Mouse (Mus musculus) forebrain, embryonic 15.5 days (tissue): ENCODE data around the gene Gtdc1. TPM values are rescaled to one million over a fixed set of nuclear protein-coding genes. Genes with fewer than 3 reads are reported as not detected.

Experiments
- ATAC-seq: fragments of 200-750 bp; cut with Nextera tagmentation; replicated peaks from 2 replicates; pipeline ENCODE4 v1.8.0; 2017; ENCODE audit warnings: mild to moderate bottlenecking, moderate TSS enrichment, moderate library complexity
- H3K27ac ChIP-seq: fragments of 300-500 bp; sonication (generic); replicated peaks from 2 replicates; pipeline ENCODE4 v1.5.1; 2015; ENCODE audit warnings: mild to moderate bottlenecking, inconsistent platforms
- H3K27me3 ChIP-seq: fragments of 300-500 bp; sonication (generic); 2 replicates; pipeline ENCODE4 v1.6.1; 2015; ENCODE audit warnings: inconsistent platforms
- H3K36me3 ChIP-seq: fragments of 300-500 bp; sonication (generic); 2 replicates; pipeline ENCODE4 v1.6.1; 2015; ENCODE audit warnings: mild to moderate bottlenecking, inconsistent platforms
- H3K4me1 ChIP-seq: fragments of 300-500 bp; sonication (generic); 2 replicates; pipeline ENCODE4 v1.6.1; 2015; ENCODE audit warnings: inconsistent platforms
- H3K4me2 ChIP-seq: fragments of 300-500 bp; sonication (generic); replicated peaks from 2 replicates; pipeline ENCODE4 v1.6.1; 2015; ENCODE audit warnings: mild to moderate bottlenecking, inconsistent platforms
- H3K4me3 ChIP-seq: fragments of 300-500 bp; sonication (generic); 2 replicates; pipeline ENCODE4 v1.5.1; 2015; ENCODE audit warnings: mild to moderate bottlenecking, inconsistent platforms
- H3K9ac ChIP-seq: fragments of 300-500 bp; sonication (generic); replicated peaks from 2 replicates; pipeline ENCODE4 v1.6.1; 2015; ENCODE audit warnings: mild to moderate bottlenecking, inconsistent platforms
- H3K9me3 ChIP-seq: fragments of 300-500 bp; sonication (generic); 2 replicates; pipeline ENCODE4 v1.6.1; 2016; ENCODE audit warnings: inconsistent platforms
- WGBS: fragments of 180-500 bp; shearing (Covaris S2); methylation state at CpG from one replicate; pipeline ENCODE4 v1.1.7; 2015; ENCODE audit warnings: mixed read lengths; 5-methylcytosine and 5-hydroxymethylcytosine counted together
- polyA plus RNA-seq: library from polyadenylated mRNA; unstranded; fragments of >200 nt; fragmentation: Nextera tagmentation; extraction: Ambion mirVana; gene quantifications from 2 replicates; pipeline ENCODE4 v1.2.1, GENCODE M21; 2015

Gtdc1 gene
- polyA plus RNA-seq, 1 experiment from 2014 or later, result 35.9 TPM

- Histone ChIP-seq H3K36me3 (no peaks in the 10 kb centered on the region), H3K9ac (no peak overlapping the region), H3K9me3 (no peaks in the 10 kb centered on the region), H3K4me1 (peaks cover 13% of the 10 kb centered on the region), H3K4me2 (no peak overlapping the region), H3K4me3 (no peak overlapping the region), H3K27me3 (no peaks in the 10 kb centered on the region), H3K27ac (peak overlapping the region; percentile 78)
- WGBS, result 44% methylated on average over 16 of the region's 16 CpGs
- peak; percentile 85 for ATAC-seq
Measured at GRCm38 (mm10) chr2:44564776-44565692, 362.4 kb downstream of the Gtdc1 start.

GRCm38 (mm10) chr2:44561789-44562188 is 365.7 kb downstream of the Gtdc1 start:
- no peak overlapping the region for H3K27ac ChIP-seq
- no peaks in the 10 kb centered on the region for H3K27me3 ChIP-seq
- H3K4me1 ChIP-seq, result peaks cover 29% of the 10 kb centered on the region
- H3K4me2 ChIP-seq, result no peak overlapping the region
- H3K36me3 ChIP-seq, result no peaks in the 10 kb centered on the region
- H3K9me3 ChIP-seq, result no peaks in the 10 kb centered on the region
- H3K4me3 ChIP-seq, result no peak overlapping the region
- no peak for ATAC-seq
- 81% methylated on average over 4 of the region's 4 CpGs for WGBS
- no peak overlapping the region for H3K9ac ChIP-seq

GRCm38 (mm10) chr2:44559242-44559944 is 368.1 kb downstream of the Gtdc1 start:
- H3K4me3 ChIP-seq, result no peak overlapping the region
- H3K9ac ChIP-seq, result no peak overlapping the region
- H3K4me2 ChIP-seq, result no peak overlapping the region
- peaks cover 25% of the 10 kb centered on the region for H3K4me1 ChIP-seq
- no peaks in the 10 kb centered on the region for H3K27me3 ChIP-seq
- no peak overlapping the region for H3K27ac ChIP-seq
- ATAC-seq, result no peak
- WGBS, result 52% methylated on average over 6 of the region's 6 CpGs
- no peaks in the 10 kb centered on the region for H3K36me3 ChIP-seq
- no peaks in the 10 kb centered on the region for H3K9me3 ChIP-seq

GRCm38 (mm10) chr2:44557669-44558281 is 369.7 kb downstream of the Gtdc1 start:
- H3K4me2 ChIP-seq, result peak overlapping the region; percentile 88
- H3K9ac ChIP-seq, result no peak overlapping the region
- H3K4me1 ChIP-seq, result peaks cover 25% of the 10 kb centered on the region
- peak overlapping the region; percentile 47; the same call in 1 of the 2 replicates for H3K4me3 ChIP-seq
- no peaks in the 10 kb centered on the region for H3K27me3 ChIP-seq
- WGBS, result 50% methylated on average over 12 of the region's 12 CpGs
- H3K9me3 ChIP-seq, result no peaks in the 10 kb centered on the region
- ATAC-seq, result peak; percentile 51; the same call in 1 of the 2 replicates
- no peak overlapping the region for H3K27ac ChIP-seq
- H3K36me3 ChIP-seq, result no peaks in the 10 kb centered on the region

GRCm38 (mm10) chr2:44556861-44557592 is 370.4 kb downstream of the Gtdc1 start:
- Histone ChIP-seq H3K9me3 (no peaks in the 10 kb centered on the region), H3K4me2 (peak overlapping the region; percentile 88), H3K27me3 (no peaks in the 10 kb centered on the region), H3K36me3 (no peaks in the 10 kb centered on the region), H3K4me1 (peaks cover 25% of the 10 kb centered on the region), H3K4me3 (peak overlapping the region; percentile 47), H3K9ac (peak overlapping the region; percentile 59), H3K27ac (0 out of 2 replicates have a peak overlapping the region, but pooled peaks have one; percentile 17)
- ATAC-seq, result peak; percentile 84
- whole genome bisulfite sequencing, result under 1% methylated on average over 42 of the region's 42 CpGs

- H3K36me3 ChIP-seq, result no peaks in the 10 kb centered on the region
- H3K4me1 ChIP-seq, result peaks cover 25% of the 10 kb centered on the region
- ATAC-seq, result no peak
- no peak overlapping the region for H3K4me2 ChIP-seq
- H3K4me3 ChIP-seq, result no peak overlapping the region
- no peak overlapping the region for H3K9ac ChIP-seq
- H3K9me3 ChIP-seq, result no peaks in the 10 kb centered on the region
- H3K27ac ChIP-seq, result no peak overlapping the region
- H3K27me3 ChIP-seq, result no peaks in the 10 kb centered on the region
- WGBS, result 59% methylated on average over 3 of the region's 3 CpGs
Measured at GRCm38 (mm10) chr2:44554716-44555115, 372.7 kb downstream of the Gtdc1 start.

- Histone ChIP-seq H3K27ac (no peak overlapping the region), H3K9me3 (no peaks in the 10 kb centered on the region), H3K36me3 (no peaks in the 10 kb centered on the region), H3K4me3 (no peak overlapping the region), H3K9ac (no peak overlapping the region), H3K4me2 (no peak overlapping the region), H3K4me1 (no peaks in the 10 kb centered on the region), H3K27me3 (no peaks in the 10 kb centered on the region)
- ATAC-seq, result no peak
- WGBS, result 94% methylated on average over 6 of the region's 6 CpGs
Measured at GRCm38 (mm10) chr2:44549311-44549710, 378.1 kb downstream of the Gtdc1 start.

- ATAC-seq, result no peak
- H3K9ac ChIP-seq, result no peak overlapping the region
- H3K27me3 ChIP-seq, result no peaks in the 10 kb centered on the region
- H3K4me2 ChIP-seq, result no peak overlapping the region
- no peaks in the 10 kb centered on the region for H3K4me1 ChIP-seq
- H3K27ac ChIP-seq, result no peak overlapping the region
- H3K36me3 ChIP-seq, result no peaks in the 10 kb centered on the region
- no peaks in the 10 kb centered on the region for H3K9me3 ChIP-seq
- H3K4me3 ChIP-seq, result no peak overlapping the region
Measured at GRCm38 (mm10) chr2:44542775-44543174, 384.7 kb downstream of the Gtdc1 start.

GRCm38 (mm10) chr2:44541726-44542125 is 385.7 kb downstream of the Gtdc1 start:
- no peak overlapping the region for H3K4me2 ChIP-seq
- H3K4me1 ChIP-seq, result no peaks in the 10 kb centered on the region
- no peak overlapping the region for H3K9ac ChIP-seq
- no peak for ATAC-seq
- no peak overlapping the region for H3K4me3 ChIP-seq
- no peaks in the 10 kb centered on the region for H3K9me3 ChIP-seq
- no peaks in the 10 kb centered on the region for H3K27me3 ChIP-seq
- H3K36me3 ChIP-seq, result no peaks in the 10 kb centered on the region
- 88% methylated on average over 6 of the region's 6 CpGs for WGBS
- H3K27ac ChIP-seq, result no peak overlapping the region

GRCm38 (mm10) chr2:44540881-44541280 is 386.6 kb downstream of the Gtdc1 start:
- Histone ChIP-seq H3K27ac (no peak overlapping the region), H3K9ac (no peak overlapping the region)
- 82% methylated on average over 6 of the region's 6 CpGs for whole genome bisulfite sequencing

GRCm38 (mm10) chr2:44539121-44539634 is 388.3 kb downstream of the Gtdc1 start:
- Histone ChIP-seq H3K27me3 (no peaks in the 10 kb centered on the region), H3K4me1 (no peaks in the 10 kb centered on the region), H3K4me3 (no peak overlapping the region), H3K27ac (no peak overlapping the region), H3K4me2 (no peak overlapping the region), H3K36me3 (no peaks in the 10 kb centered on the region), H3K9ac (no peak overlapping the region), H3K9me3 (no peaks in the 10 kb centered on the region)
- no peak for ATAC-seq
- 68% methylated on average over 5 of the region's 5 CpGs for WGBS

More at GRCm38 (mm10) chr2:44540881-44541280, 386.6 kb downstream of the Gtdc1 start:
- no peak overlapping the region for H3K4me3 ChIP-seq
- no peaks in the 10 kb centered on the region for H3K4me1 ChIP-seq
- H3K27me3 ChIP-seq, result no peaks in the 10 kb centered on the region
- no peaks in the 10 kb centered on the region for H3K9me3 ChIP-seq
- no peak for ATAC-seq
- no peak overlapping the region for H3K4me2 ChIP-seq
- H3K36me3 ChIP-seq, result no peaks in the 10 kb centered on the region
